Mouse (Mus musculus) small intestine, adult 2 months (tissue): ENCODE measurements around the gene Dpy19l1.

Source experiments
- CTCF ChIP-seq: fragments of 200-500 bp; IDR thresholded peaks from 2 replicates; pipeline ENCODE4 v1.5.1; 2012; ENCODE audit warnings: low read depth, mild to moderate bottlenecking, control low read depth, inconsistent platforms, low read length, moderate library complexity, mixed read lengths; ENCODE audit not compliant: insufficient replicate concordance, insufficient read length; ENCODE audit errors: extremely low read depth
- POLR2A ChIP-seq: fragments of 200-500 bp; IDR thresholded peaks from 2 replicates; pipeline ENCODE4 v1.6.1; 2012; ENCODE audit warnings: low read depth, mild to moderate bottlenecking, control low read depth, inconsistent platforms, low read length, moderate library complexity

GRCm38 (mm10) chr9:24513290-24514077 lies 10.5 kb upstream of the Dpy19l1 start:
- TF ChIP-seq CTCF (no peak), POLR2A (no peak)
